Mouse (Mus musculus) spleen, adult 2 months (tissue): Measurements from ENCODE around the gene Map3k3. TPM values are rescaled to one million over a fixed set of nuclear protein-coding genes. Genes with fewer than 3 reads are reported as not detected.

Source experiments
- DNase-seq, 2 experiments: peaks; one replicate each; pipeline versions ENCODE4 v3.0.0 to v3.0.0-alpha.2; 2012 to 2021; ENCODE audit warnings: low spot score in 2 of 2, low read depth in 1 of 2
- H3K27ac ChIP-seq: fragments of 200-500 bp; 2 replicates; pipeline ENCODE4 v1.5.1; 2012; ENCODE audit warnings: low read length, inconsistent platforms; ENCODE audit not compliant: insufficient read depth
- H3K27me3 ChIP-seq: fragments of 200-500 bp; 2 replicates; pipeline ENCODE4 v1.6.1; 2012; ENCODE audit warnings: mild to moderate bottlenecking, moderate library complexity, low read length, inconsistent platforms; ENCODE audit not compliant: control insufficient read depth, insufficient read depth
- H3K36me3 ChIP-seq: fragments of 200-500 bp; 2 replicates; pipeline ENCODE4 v1.6.1; 2012; ENCODE audit warnings: mild to moderate bottlenecking, low read length, inconsistent platforms; ENCODE audit not compliant: control insufficient read depth, insufficient read depth
- H3K4me1 ChIP-seq: fragments of 200-500 bp; 2 replicates; pipeline ENCODE4 v1.6.1; 2011; ENCODE audit warnings: inconsistent platforms; ENCODE audit not compliant: control insufficient read depth, insufficient read depth, insufficient read length
- H3K4me3 ChIP-seq: fragments of 200-500 bp; 2 replicates; pipeline ENCODE4 v1.5.1; 2011; ENCODE audit warnings: mild to moderate bottlenecking, inconsistent platforms; ENCODE audit not compliant: insufficient read depth, insufficient read length; ENCODE audit errors: extremely low read depth
- CTCF ChIP-seq: fragments of 200-500 bp; IDR thresholded peaks from 2 replicates; pipeline ENCODE4 v1.5.1; 2011; ENCODE audit warnings: mild to moderate bottlenecking, inconsistent platforms; ENCODE audit not compliant: insufficient read depth, insufficient read length, insufficient replicate concordance; ENCODE audit errors: extremely low read depth
- POLR2A ChIP-seq: fragments of 200-500 bp; IDR thresholded peaks from 2 replicates; pipeline ENCODE4 v1.6.1; 2011; ENCODE audit warnings: low read depth, low read length, inconsistent platforms
- WGBS: fragments of 180-500 bp; shearing (Covaris S2); methylation state at CpG from one replicate; pipeline ENCODE4 v1.1.7; 2018; 5-methylcytosine and 5-hydroxymethylcytosine counted together
- polyA plus RNA-seq: library from polyadenylated mRNA; depleted of rRNA; stranded (reverse); fragments of >200 nt; gene quantifications from 2 replicates; pipeline ENCODE4 v1.2.3, GENCODE M21; 2012

Gene Map3k3
- polyA plus RNA-seq, 1 experiment, result 34.1 TPM

DNA sequence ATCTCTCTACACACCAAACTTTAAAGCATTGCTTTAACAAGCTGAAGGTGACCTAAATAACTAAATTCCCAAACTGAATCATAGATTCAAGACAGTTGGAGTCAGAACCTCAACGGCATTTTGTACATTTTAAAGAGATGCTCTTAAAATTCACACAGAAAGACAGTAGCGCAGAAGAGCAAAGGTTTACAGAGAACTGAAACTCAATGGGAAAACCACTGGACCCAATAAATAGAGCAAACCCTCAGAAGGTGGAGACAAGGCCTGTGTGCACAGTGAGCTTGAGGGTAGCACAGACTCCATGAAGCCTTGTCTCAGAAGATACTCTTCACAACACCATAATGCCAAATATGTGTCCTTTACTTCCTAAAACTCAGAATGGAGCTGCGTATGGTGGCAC lies 38.6 kb upstream of the Map3k3 start:
- H3K36me3 ChIP-seq, result peaks cover 10% of the 10 kb centered on the region
- H3K4me1 ChIP-seq, result 0 out of 2 replicates have a peak, but pooled peaks cover 2% of the 10 kb centered on the region
- DNase-seq, result no peak
- no peaks in the 10 kb centered on the region for H3K27me3 ChIP-seq
- no peak overlapping the region for H3K4me3 ChIP-seq
- 66% methylated on average over 3 of the region's 3 CpGs for WGBS
- no peak overlapping the region for H3K27ac ChIP-seq
- TF ChIP-seq POLR2A, result no peak
- no peak for TF ChIP-seq CTCF

DNA sequence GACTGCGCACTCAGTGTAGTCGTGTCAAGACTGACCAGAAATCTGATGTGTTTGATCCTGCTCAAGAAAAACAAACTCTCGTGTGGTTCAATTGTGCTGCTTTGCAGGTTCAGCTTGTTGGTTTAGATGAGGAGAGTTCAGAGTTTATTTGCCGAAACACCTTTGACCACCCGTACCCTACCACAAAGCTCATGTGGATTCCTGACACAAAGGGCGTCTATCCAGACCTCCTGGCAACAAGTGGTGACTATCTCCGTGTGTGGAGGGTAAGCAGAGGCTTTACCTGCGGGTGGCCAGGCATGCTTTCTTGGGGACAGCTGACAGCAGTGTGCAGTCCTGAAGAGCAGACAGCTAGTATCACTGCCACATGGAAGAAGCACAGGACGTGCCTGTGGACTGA lies 37.8 kb upstream of the Map3k3 start:
- H3K4me1 ChIP-seq, result 0 out of 2 replicates have a peak, but pooled peaks cover 2% of the 10 kb centered on the region
- H3K36me3 ChIP-seq, result peaks cover 10% of the 10 kb centered on the region
- no peak for DNase-seq
- H3K27me3 ChIP-seq, result no peaks in the 10 kb centered on the region
- TF ChIP-seq CTCF (no peak), POLR2A (no peak)
- no peak overlapping the region for H3K4me3 ChIP-seq
- no peak overlapping the region for H3K27ac ChIP-seq
- WGBS, result 91% methylated on average over 9 of the region's 9 CpGs

GRCm38 (mm10) chr11:106053921-106054320 lies 30.5 kb upstream of the Map3k3 start:
- WGBS, result 90% methylated on average over 2 of the region's 2 CpGs
- no peak overlapping the region for H3K27ac ChIP-seq

GRCm38 (mm10) chr11:106054600-106054999 lies 29.8 kb upstream of the Map3k3 start:
- no peak overlapping the region for H3K27ac ChIP-seq
- no peaks in the 10 kb centered on the region for H3K27me3 ChIP-seq
- TF ChIP-seq POLR2A, result no peak
- no peak for TF ChIP-seq CTCF
- H3K36me3 ChIP-seq, result peaks cover 46% of the 10 kb centered on the region
- H3K4me3 ChIP-seq, result no peak overlapping the region
- 92% methylated on average over 8 of the region's 8 CpGs for WGBS
- no peaks in the 10 kb centered on the region; the same call in 1 of the 2 replicates for H3K4me1 ChIP-seq
- no peak for DNase-seq

More at GRCm38 (mm10) chr11:106053921-106054320, 30.5 kb upstream of the Map3k3 start:
- no peak for TF ChIP-seq CTCF
- TF ChIP-seq POLR2A, result no peak
- Histone ChIP-seq H3K4me1 (no peaks in the 10 kb centered on the region; the same call in 1 of the 2 replicates), H3K36me3 (peaks cover 44% of the 10 kb centered on the region), H3K4me3 (no peak overlapping the region), H3K27me3 (no peaks in the 10 kb centered on the region)
- DNase-seq, result no peak

DNA sequence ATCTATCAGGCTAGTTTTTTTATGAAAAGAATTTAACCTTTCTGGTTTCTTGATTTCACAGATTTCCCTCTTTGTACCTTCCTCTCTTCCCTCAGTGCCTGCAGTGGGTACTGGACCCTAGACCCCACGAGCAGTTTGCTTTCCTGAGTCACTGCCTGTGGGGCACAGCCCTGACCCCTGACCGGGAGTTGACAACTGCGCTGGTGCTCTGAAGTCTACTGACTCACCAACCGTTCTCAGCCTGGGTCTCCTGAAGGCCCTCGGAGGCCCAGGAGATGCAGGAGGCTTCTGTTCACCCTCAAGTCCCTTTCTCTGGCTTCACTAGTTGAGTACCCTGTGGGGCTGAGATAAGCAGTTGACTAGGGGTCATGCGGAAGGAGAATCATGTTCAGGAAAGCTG lies 29.1 kb upstream of the Map3k3 start:
- WGBS, result 93% methylated on average over 6 of the region's 6 CpGs
- H3K36me3 ChIP-seq, result peaks cover 49% of the 10 kb centered on the region
- TF ChIP-seq POLR2A, result no peak
- TF ChIP-seq CTCF, result no peak
- no peaks in the 10 kb centered on the region for H3K27me3 ChIP-seq
- DNase-seq, result no peak
- H3K4me3 ChIP-seq, result no peak overlapping the region
- H3K4me1 ChIP-seq, result no peaks in the 10 kb centered on the region; the same call in 1 of the 2 replicates
- no peak overlapping the region for H3K27ac ChIP-seq

- Histone ChIP-seq H3K27ac (peak overlapping the region; percentile 69), H3K4me1 (no peaks in the 10 kb centered on the region; the same call in 1 of the 2 replicates), H3K27me3 (no peaks in the 10 kb centered on the region), H3K36me3 (peaks cover 46% of the 10 kb centered on the region), H3K4me3 (no peak overlapping the region)
- WGBS, result 30% methylated on average over 8 of the region's 8 CpGs
- TF ChIP-seq CTCF (no peak), POLR2A (no peak)
- DNase-seq, result peak in 1 of 2 experiments; percentile 13
Measured at GRCm38 (mm10) chr11:106056819-106057491, 27.5 kb upstream of the Map3k3 start.

GRCm38 (mm10) chr11:106058020-106058419 lies 26.4 kb upstream of the Map3k3 start:
- H3K27ac ChIP-seq, result no peak overlapping the region
- 82% methylated on average over 8 of the region's 8 CpGs for WGBS
- TF ChIP-seq POLR2A (no peak), CTCF (no peak)
- no peaks in the 10 kb centered on the region; the same call in 1 of the 2 replicates for H3K4me1 ChIP-seq
- H3K4me3 ChIP-seq, result no peak overlapping the region
- no peak for DNase-seq
- H3K27me3 ChIP-seq, result no peaks in the 10 kb centered on the region
- peaks cover 41% of the 10 kb centered on the region for H3K36me3 ChIP-seq

GRCm38 (mm10) chr11:106060549-106060948 lies 23.9 kb upstream of the Map3k3 start:
- no peak for TF ChIP-seq POLR2A
- no peak for TF ChIP-seq CTCF
- Histone ChIP-seq H3K36me3 (peaks cover 21% of the 10 kb centered on the region), H3K27me3 (no peaks in the 10 kb centered on the region), H3K27ac (no peak overlapping the region), H3K4me3 (no peak overlapping the region), H3K4me1 (no peaks in the 10 kb centered on the region; the same call in 1 of the 2 replicates)
- 73% methylated on average over 1 of the region's 1 CpGs for WGBS
- DNase-seq, result no peak
